Mouse (Mus musculus): ENCODE results near the gene Iqcc. TPM values are rescaled to one million over a fixed set of nuclear protein-coding genes. Genes with fewer than 3 reads are reported as not detected.

Iqcc gene
- polyA plus RNA-seq, 1 experiment from 2014 or later: 22.9 TPM

DNA sequence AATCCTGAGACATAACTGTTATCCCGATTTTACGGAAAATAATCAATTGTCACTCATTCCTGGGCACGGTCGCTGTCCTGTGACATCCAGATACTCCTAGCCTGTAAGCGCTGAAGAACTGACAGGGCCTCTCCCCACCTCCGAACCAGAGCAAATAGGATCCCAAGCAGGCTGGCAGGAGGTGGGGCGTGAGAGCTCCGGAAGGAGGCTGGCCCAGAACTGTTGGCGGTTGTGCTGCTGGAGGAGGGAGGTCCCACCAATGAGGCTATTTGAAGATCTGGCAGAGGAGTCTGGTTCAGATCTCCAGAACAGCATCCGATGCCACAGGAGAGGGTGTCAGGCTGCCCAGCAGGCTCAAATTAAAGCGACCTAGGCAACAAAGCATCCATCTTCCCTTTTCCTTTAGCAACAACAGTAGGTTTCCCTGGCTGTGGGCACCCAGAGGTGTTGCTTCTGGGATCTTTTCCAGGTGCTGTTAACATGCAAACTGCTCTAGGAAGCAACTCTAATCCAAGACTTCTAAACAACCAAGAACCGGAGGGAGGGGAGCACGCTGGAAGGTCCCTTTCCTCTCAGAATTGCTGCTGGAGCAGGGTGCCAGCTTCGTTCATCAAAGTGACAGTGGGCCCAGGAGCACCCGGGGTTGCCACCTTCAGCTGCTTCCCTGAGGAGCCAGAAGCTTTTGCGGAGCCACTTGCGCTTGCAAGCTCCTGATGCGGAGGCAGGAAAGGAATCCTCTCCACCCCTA is 5.6 kb upstream of the Iqcc start:
- Histone ChIP-seq H3K36me3 (ENCODE audit: control insufficient read depth, insufficient read depth) (peaks cover 26% of the 10 kb centered on the region), H3K4me2 (ENCODE audit: low read depth, low read length) (peak overlapping the region; percentile 83), H3K27ac (ENCODE audit: low read length) (peak overlapping the region; percentile 93), H3K4me3 (ENCODE audit: low read length) (peak overlapping the region; percentile 84), H3K9me3 (replicated peaks; ENCODE audit: control insufficient read depth, low read length) (no peaks in the 10 kb centered on the region), H3K27me3 (ENCODE audit: control insufficient read depth, insufficient read depth, low read length) (no peaks in the 10 kb centered on the region), H3K9ac (ENCODE audit: low read length) (peak overlapping the region; percentile 87), H3K4me1 (ENCODE audit: control insufficient read depth, insufficient read depth, low read length) (peaks cover 25% of the 10 kb centered on the region)
- peak; percentile 90 for ATAC-seq (replicated peaks; ENCODE audit: extremely low read depth, insufficient read depth, low FRiP score)
- WGBS: under 1% methylated on average over 18 of the region's 18 CpGs

DNA sequence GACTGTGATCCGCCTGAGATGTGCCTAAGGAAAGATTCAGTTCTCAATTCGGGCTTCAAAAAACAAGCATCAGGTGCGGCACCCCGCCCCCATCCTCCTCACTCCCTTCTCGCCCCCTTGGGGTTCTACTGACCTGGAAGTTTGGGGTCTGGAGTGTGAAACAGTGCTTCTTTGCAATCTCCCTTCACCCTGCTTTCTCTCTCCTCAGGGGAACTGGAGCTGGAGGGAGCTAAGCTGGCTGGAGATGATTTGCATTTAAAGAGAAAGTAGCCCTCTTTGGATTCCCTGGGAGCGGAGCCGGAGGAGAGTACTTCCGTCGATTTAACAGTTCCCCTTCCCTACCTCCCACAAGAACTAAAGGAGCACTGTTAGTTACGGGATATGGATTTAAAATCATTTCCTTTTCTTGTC is 4.8 kb upstream of the Iqcc start, which contains the start of gene Ccdc28b:
Ccdc28b (minus strand) TSS at position 267 of the 411 bp plus-strand sequence.
- WGBS: 0% methylated on average over 10 of the region's 10 CpGs
- peak within 1 kb of the TSS; percentile 87 for H3K9ac ChIP-seq (ENCODE audit: low read length)
- ATAC-seq (replicated peaks; ENCODE audit: extremely low read depth, insufficient read depth, low FRiP score): peak; percentile 28; the same call in 1 of the 2 replicates
- H3K9me3 ChIP-seq (replicated peaks; ENCODE audit: control insufficient read depth, low read length): no peaks in the 10 kb centered on the region
- H3K4me2 ChIP-seq (ENCODE audit: low read depth, low read length): peak within 1 kb of the TSS; percentile 83
- no peaks in the 10 kb centered on the region for H3K27me3 ChIP-seq (ENCODE audit: control insufficient read depth, insufficient read depth, low read length)
- peak within 1 kb of the TSS; percentile 84 for H3K4me3 ChIP-seq (ENCODE audit: low read length)
- H3K27ac ChIP-seq (ENCODE audit: low read length): peak within 1 kb of the TSS; percentile 93
- H3K4me1 ChIP-seq (ENCODE audit: control insufficient read depth, insufficient read depth, low read length): peaks cover 25% of the 10 kb centered on the region
- H3K36me3 ChIP-seq (ENCODE audit: control insufficient read depth, insufficient read depth): peaks cover 18% of the 10 kb centered on the region

DNA sequence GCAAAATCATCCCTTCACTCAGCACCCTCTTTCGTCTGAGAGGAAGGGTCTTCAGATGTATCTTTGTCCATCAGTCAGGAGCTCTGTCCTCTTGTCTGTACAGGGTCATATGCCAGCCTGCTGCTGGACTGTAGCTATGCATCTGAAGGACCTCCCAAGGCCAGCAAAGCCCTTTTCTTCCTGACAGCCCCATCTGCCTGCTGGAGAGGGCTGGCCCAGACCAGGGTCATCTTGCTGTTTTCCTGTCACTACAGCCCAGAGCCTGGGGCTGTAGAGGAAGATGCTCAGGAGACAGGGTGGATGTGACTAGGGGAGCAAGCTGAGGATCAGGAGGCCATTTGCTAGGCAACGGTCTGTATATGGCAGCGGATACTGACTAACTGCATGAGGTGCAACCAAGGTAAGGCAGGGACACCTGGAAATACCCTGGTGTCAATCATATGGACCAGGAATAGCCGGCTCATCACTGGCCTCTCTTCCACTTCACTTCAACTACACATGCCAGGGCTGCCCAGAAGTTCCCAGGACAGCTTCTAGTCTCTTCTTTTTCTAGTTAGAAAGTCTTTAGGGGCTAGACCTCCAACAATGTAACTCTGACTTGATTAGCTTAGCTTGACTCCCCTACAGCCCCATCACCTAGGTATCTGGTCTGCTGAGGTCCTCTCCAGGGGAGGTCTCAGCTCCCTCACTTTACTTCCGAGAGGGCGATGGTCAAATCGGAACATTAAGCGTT is 4.1 kb upstream of the Iqcc start:
- Histone ChIP-seq H3K4me3 (ENCODE audit: low read length) (peak overlapping the region; percentile 84), H3K9me3 (replicated peaks; ENCODE audit: control insufficient read depth, low read length) (no peaks in the 10 kb centered on the region), H3K9ac (ENCODE audit: low read length) (peak overlapping the region; percentile 87), H3K36me3 (ENCODE audit: control insufficient read depth, insufficient read depth) (peaks cover 13% of the 10 kb centered on the region), H3K27me3 (ENCODE audit: control insufficient read depth, insufficient read depth, low read length) (no peaks in the 10 kb centered on the region), H3K27ac (ENCODE audit: low read length) (peak overlapping the region; percentile 93), H3K4me2 (ENCODE audit: low read depth, low read length) (peak overlapping the region; percentile 83), H3K4me1 (ENCODE audit: control insufficient read depth, insufficient read depth, low read length) (peaks cover 31% of the 10 kb centered on the region)
- WGBS: 20% methylated on average over 8 of the region's 8 CpGs
- no peak for ATAC-seq (replicated peaks; ENCODE audit: extremely low read depth, insufficient read depth, low FRiP score)

DNA sequence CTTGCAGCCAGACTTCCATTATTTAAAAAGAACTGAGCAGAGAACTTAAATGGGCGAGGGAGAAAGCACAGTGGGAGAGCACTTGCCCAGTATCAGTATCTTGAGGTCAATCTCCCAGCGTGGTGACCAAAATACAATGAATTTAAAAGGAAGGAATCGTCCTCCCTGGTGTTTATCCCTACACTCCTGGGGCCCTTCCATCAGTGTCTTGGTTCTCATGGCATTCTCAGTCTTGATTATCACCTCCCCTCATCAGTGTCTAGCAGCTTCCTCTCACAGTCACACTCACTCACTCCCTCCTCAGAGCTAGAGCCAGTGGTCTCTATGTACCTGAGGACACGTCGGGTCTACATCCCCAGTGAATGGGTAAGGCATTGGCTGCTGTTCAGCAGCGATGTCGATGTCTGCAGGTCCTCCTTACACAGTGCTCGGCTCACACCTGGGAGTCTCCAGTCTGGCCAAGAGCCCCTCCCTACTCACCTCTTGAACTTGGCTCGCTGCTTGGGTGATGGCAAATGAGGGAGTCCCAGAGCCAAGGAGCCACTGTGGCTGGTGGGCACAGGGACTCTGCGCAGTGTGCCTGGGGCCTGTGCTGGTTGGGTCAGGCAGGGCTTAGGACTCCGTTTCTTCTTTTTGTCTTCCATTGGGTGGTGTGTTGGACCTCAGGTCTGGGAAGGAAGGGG is 3.4 kb upstream of the Iqcc start:
- no peaks in the 10 kb centered on the region for H3K9me3 ChIP-seq (replicated peaks; ENCODE audit: control insufficient read depth, low read length)
- peaks cover 32% of the 10 kb centered on the region for H3K4me1 ChIP-seq (ENCODE audit: control insufficient read depth, insufficient read depth, low read length)
- peak overlapping the region; percentile 83 for H3K4me2 ChIP-seq (ENCODE audit: low read depth, low read length)
- no peaks in the 10 kb centered on the region for H3K27me3 ChIP-seq (ENCODE audit: control insufficient read depth, insufficient read depth, low read length)
- H3K4me3 ChIP-seq (ENCODE audit: low read length): peak overlapping the region; percentile 84
- peak overlapping the region; percentile 87; the same call in 1 of the 2 replicates for H3K9ac ChIP-seq (ENCODE audit: low read length)
- peaks cover 10% of the 10 kb centered on the region for H3K36me3 ChIP-seq (ENCODE audit: control insufficient read depth, insufficient read depth)
- H3K27ac ChIP-seq (ENCODE audit: low read length): peak overlapping the region; percentile 56
- no peak for ATAC-seq (replicated peaks; ENCODE audit: extremely low read depth, insufficient read depth, low FRiP score)
- WGBS: 72% methylated on average over 11 of the region's 11 CpGs

DNA sequence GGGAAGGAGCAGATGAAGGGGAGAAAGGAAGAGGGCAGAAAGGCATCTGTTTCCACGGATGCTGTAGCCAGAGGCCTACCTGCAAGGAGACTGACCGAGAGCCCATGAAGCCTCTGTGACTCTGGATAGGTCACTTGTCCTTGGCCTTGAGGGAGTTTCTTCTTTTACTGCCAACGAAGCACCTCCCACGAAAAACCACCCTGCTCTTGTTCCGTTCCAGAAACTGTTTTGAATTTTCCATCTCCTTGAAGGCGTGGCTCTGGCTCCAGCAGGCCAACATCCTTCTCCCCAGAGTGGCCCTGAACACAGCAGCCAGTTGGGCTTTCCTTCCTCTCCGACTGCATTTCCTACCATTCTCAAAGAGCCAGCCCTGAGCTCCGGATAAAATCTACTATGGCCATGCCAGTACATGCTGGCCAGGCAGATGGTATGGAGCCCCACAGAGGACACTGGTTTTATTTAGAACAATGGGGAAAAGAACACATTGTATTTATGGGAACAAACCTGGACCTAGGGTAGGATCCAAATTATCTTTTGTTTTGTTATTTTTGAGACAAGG is 2.5 kb upstream of the Iqcc start:
- no peaks in the 10 kb centered on the region for H3K27me3 ChIP-seq (ENCODE audit: control insufficient read depth, insufficient read depth, low read length)
- H3K4me3 ChIP-seq (ENCODE audit: low read length): 0 out of 2 replicates have a peak overlapping the region, but pooled peaks have one; percentile 4
- no peaks in the 10 kb centered on the region for H3K9me3 ChIP-seq (replicated peaks; ENCODE audit: control insufficient read depth, low read length)
- H3K36me3 ChIP-seq (ENCODE audit: control insufficient read depth, insufficient read depth): peaks cover 6% of the 10 kb centered on the region; the same call in 1 of the 2 replicates
- no peak for ATAC-seq (replicated peaks; ENCODE audit: extremely low read depth, insufficient read depth, low FRiP score)
- H3K4me1 ChIP-seq (ENCODE audit: control insufficient read depth, insufficient read depth, low read length): peaks cover 32% of the 10 kb centered on the region
- H3K4me2 ChIP-seq (ENCODE audit: low read depth, low read length): peak overlapping the region; percentile 13
- WGBS: 68% methylated on average over 8 of the region's 8 CpGs
- no peak overlapping the region for H3K9ac ChIP-seq (ENCODE audit: low read length)
- peak overlapping the region; percentile 56 for H3K27ac ChIP-seq (ENCODE audit: low read length)

DNA sequence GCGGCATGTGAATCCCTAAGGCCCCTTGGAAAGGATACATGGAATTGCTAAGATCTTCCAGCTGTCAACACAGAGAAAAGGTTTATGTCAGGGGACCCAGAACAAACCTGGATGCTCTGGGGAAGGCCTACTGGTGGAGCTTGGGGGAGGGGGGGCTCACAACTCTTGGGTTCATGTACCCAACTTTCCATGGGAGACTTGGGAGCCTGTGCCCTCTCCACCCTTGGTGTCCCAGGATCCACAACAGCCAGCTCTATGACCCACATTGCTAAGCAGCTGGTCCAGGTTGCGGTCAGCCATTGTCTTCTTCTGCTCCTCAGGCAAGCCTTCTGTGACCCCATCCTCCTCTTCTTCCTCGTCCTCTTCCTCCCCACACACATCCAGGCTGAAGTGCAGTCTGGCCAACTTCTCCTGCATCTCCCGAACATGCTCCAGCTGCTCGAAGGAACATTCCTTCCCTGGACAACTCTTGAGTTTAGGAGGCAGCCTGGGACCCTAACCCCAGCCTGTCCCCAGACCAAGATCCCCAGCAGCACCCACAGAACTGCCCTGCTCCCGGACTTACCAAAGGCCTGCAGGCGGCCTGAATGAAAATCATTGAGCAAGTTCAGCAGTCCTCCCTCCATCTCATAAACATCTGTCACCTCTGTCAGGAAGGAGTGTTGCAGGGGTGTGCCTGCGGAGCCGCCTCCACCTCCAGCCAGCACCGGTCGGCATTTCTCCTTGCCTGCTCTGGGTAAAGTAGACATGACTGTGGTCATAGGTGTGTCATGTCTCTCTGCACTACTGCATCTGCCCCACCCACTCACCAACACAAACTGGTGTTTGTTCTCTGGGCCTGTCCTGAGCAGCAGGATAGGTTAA is 1.8 kb upstream of the Iqcc start:
- Histone ChIP-seq H3K4me3 (ENCODE audit: low read length) (0 out of 2 replicates have a peak overlapping the region, but pooled peaks have one; percentile 4), H3K4me2 (ENCODE audit: low read depth, low read length) (peak overlapping the region; percentile 13), H3K27ac (ENCODE audit: low read length) (peak overlapping the region; percentile 34), H3K9me3 (replicated peaks; ENCODE audit: control insufficient read depth, low read length) (no peaks in the 10 kb centered on the region), H3K27me3 (ENCODE audit: control insufficient read depth, insufficient read depth, low read length) (no peaks in the 10 kb centered on the region), H3K9ac (ENCODE audit: low read length) (no peak overlapping the region), H3K4me1 (ENCODE audit: control insufficient read depth, insufficient read depth, low read length) (peaks cover 31% of the 10 kb centered on the region), H3K36me3 (ENCODE audit: control insufficient read depth, insufficient read depth) (peaks cover 13% of the 10 kb centered on the region; the same call in 1 of the 2 replicates)
- WGBS: 79% methylated on average over 11 of the region's 11 CpGs
- ATAC-seq (replicated peaks; ENCODE audit: extremely low read depth, insufficient read depth, low FRiP score): no peak

DNA sequence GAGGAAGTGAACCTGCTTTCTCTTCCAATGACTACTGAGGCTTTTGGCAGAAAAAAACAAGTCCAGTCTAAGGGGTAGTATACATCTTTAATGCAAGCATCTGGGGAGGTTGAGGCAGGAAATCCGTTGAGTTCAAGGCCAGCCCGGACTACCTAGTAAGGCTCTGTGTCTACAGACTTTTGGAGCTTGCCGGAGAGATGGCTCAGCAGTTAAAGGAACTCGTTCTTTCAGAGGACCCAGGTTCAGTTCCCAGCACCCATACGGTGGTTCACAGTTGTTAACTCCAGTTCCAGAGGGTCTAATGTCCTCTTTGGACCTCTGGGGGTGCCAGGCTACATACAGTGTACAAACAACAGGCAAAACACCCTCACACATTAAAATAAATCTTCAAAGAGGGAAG is 868 bp downstream of the Iqcc start:
- peak overlapping the region; percentile 97 for H3K4me2 ChIP-seq (ENCODE audit: low read depth, low read length)
- peak overlapping the region; percentile 84 for H3K4me3 ChIP-seq (ENCODE audit: low read length)
- no peaks in the 10 kb centered on the region for H3K27me3 ChIP-seq (ENCODE audit: control insufficient read depth, insufficient read depth, low read length)
- no peak overlapping the region; the same call in 1 of the 2 replicates for H3K27ac ChIP-seq (ENCODE audit: low read length)
- H3K9ac ChIP-seq (ENCODE audit: low read length): peak overlapping the region; percentile 92
- ATAC-seq (replicated peaks; ENCODE audit: extremely low read depth, insufficient read depth, low FRiP score): no peak
- H3K36me3 ChIP-seq (ENCODE audit: control insufficient read depth, insufficient read depth): peaks cover 14% of the 10 kb centered on the region; the same call in 1 of the 2 replicates
- peaks cover 30% of the 10 kb centered on the region for H3K4me1 ChIP-seq (ENCODE audit: control insufficient read depth, insufficient read depth, low read length)
- 91% methylated on average over 5 of the region's 5 CpGs for WGBS
- H3K9me3 ChIP-seq (replicated peaks; ENCODE audit: control insufficient read depth, low read length): no peaks in the 10 kb centered on the region

DNA sequence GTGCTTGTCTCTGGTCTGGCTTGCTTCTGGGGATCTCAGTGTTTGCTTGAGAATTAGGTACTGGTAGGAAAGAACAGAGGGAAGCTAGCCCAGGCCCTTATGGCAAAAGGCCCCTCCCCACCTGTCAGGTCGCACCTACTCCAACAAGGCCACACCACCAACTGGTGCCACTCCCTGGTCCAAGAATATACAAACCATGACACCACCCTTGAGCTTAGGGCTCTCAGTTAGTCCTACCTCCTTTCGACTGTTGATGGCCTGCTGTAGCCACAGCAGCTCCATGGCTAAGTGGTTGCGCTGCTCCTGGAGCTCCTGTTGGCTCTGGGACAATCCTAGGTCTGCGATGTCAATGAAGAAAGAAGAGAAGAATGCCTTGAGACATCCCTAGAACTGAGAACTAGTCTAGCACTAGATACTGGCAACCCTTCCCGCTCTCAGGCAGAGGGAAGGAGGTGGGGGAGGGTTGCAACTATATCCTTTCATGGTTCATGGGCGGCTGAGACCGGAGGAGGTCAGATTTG is 1.7 kb downstream of the Iqcc start:
- ATAC-seq (replicated peaks; ENCODE audit: extremely low read depth, insufficient read depth, low FRiP score): no peak
- H3K36me3 ChIP-seq (ENCODE audit: control insufficient read depth, insufficient read depth): peaks cover 14% of the 10 kb centered on the region; the same call in 1 of the 2 replicates
- H3K4me3 ChIP-seq (ENCODE audit: low read length): no peak overlapping the region
- peaks cover 21% of the 10 kb centered on the region for H3K4me1 ChIP-seq (ENCODE audit: control insufficient read depth, insufficient read depth, low read length)
- no peak overlapping the region for H3K9ac ChIP-seq (ENCODE audit: low read length)
- WGBS: 88% methylated on average over 7 of the region's 7 CpGs
- no peak overlapping the region for H3K4me2 ChIP-seq (ENCODE audit: low read depth, low read length)
- no peaks in the 10 kb centered on the region for H3K9me3 ChIP-seq (replicated peaks; ENCODE audit: control insufficient read depth, low read length)
- no peaks in the 10 kb centered on the region for H3K27me3 ChIP-seq (ENCODE audit: control insufficient read depth, insufficient read depth, low read length)
- no peak overlapping the region for H3K27ac ChIP-seq (ENCODE audit: low read length)
